Mouse (Mus musculus) layer of hippocampus, postnatal 14 days (tissue): ENCODE measurements around the gene Micall1. TPM values are rescaled to one million over a fixed set of nuclear protein-coding genes. Genes with fewer than 3 reads are reported as not detected.

Source experiments
- DNase-seq, 2 experiments: peaks; one replicate each; pipeline ENCODE4 v3.0.0; 2021 to 2022; ENCODE audit warnings: low spot score in 2 of 2, mixed read lengths in 1 of 2
- total RNA-seq, 2 experiments: library from RNA; stranded (reverse); gene quantifications; 2 replicates each; pipeline ENCODE4 v1.2.3; 2021

Micall1 gene
- total RNA-seq, 2 experiments from 2014 or later, result 36.5 to 39.3 TPM

DNA sequence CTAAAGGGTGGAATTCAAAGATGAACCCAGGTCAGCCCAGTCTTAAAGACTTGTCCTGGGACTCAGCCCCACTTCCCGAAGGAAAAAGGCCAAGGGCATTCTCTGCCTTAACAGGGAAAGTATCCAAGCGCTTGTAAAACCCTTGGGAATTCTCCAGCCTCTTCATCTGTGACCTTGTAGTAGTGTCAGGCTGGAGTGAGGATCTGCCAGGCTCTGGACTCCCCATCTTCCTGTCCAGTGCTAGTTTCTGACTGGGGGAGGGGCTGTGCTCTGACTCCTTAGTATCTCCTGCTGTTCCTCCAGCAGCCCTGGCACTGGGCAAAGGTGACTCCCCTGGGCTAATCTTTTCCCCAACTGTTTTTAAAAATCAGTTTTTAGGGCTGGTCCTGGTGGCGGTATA, 12.1 kb upstream of the Micall1 start:
- no peak for DNase-seq

DNA sequence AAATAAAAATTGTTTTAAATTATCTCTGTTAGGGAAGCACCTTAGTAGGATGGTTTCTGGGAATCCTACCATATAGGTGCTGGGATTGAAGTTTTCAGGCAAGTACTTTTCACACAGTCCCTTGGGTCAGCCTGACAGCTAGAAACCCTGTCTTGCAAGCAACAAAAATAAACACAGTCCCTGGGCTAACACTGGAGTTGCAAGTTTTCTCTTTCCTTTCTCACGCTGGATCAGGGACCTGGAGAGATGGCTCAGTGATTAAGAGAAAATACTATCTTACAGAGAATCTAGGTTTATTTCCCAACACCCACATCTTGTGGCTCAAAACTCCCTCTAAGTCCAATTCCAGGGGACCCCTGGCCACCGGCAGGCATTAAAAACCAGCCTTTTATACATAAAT, 11.6 kb upstream of the Micall1 start:
- no peak for DNase-seq

DNA sequence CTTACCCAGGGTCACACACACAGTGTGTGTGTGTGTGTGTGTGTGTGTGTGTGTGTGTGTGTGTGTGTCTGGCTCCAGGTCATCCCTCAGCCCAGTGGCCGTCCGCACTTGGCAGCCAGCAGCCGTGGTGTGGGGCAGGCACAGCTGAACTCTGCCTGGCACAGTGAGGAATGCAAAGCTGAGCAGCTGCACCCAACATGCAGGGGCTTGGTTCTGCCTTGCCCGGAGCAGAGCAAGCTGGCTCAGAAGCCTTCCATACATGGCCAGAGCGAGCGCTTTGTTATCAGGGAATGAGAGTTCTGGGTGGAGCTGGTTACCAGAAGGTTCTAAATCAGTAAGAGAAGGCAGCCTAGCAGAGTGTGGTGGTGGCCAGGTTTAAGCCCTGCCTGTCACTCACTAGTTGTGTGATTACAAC, 11.1 kb upstream of the Micall1 start:
- DNase-seq, result peak; percentile 53 to 59

DNA sequence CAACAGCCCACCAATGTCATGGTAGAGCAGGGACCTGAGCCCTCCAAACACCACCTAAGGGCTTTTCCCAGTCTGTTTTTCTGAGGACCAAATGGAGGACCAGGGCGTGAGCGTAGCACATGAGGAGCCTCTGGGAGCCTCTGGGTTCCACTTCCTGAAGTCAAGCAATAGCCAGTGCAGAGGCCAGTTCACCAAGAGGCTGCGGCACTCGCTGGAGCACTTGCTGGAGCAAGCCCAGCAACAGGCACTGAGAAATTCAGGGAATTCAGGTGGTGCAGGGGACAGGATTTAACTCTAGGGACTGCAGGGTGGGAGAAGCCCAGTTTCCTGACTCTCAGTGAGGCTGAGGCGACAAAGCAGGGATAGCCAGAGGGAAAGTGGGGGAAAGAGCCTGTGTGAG, 10.5 kb upstream of the Micall1 start:
- no peak for DNase-seq

DNA sequence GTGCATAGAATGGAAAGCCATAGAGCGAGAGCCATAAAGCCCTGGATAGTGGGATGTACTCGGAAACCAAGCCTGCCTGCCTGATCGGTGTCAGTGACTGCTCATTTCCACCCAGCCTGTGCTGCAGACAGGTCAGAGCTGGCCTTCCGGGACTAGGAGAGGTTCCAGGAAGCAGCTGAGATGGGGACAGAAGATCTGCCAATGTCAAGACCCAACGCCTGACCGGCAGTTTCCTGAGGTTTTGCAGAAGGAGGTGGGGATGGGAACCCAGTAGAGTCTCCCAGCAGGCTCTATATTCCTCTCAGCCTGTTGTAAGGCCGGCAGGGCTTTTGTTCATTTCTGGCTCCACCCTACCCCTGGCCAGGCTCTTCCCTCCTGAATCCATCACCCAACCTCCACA, 9.8 kb upstream of the Micall1 start:
- DNase-seq, result no peak

DNA sequence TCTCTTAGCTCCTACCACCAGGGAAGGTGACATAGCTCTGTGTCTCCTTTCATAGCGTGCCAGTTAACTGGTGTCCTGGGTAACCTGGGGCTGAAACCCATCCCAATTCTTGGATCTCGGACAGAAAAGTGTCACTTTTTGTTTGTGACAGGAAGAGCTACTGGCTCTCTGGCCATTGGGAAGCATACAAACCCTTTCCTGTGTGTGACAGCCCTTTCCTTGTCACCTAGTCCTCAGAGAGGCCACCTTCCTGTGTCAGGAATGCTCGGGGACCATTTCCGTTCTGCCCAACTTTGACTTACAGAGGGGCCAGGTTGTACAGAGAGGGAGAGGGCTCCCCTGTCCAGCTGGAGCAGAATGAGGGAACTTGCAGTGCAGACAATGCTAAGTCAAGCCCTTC, 9.2 kb upstream of the Micall1 start:
- DNase-seq, result no peak

DNA sequence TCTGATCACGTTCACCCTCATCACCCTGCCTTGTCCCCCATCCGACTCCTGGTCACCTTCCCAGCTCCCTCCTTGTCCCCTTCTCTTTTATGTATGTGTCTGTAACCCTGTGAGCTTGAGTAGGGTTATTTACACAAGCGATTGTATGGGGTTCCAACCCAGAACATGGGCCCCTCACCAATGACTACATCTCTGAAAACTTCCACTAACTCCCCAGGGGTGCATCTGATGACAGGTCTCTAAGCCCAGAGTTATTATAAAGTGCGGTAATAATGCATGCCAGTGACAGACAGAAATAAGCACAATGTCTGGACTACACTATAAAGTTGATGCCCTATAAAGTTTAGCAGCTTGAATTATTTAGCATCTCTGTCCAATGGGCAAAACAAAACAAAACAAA, 8.3 kb upstream of the Micall1 start:
- no peak for DNase-seq

DNA sequence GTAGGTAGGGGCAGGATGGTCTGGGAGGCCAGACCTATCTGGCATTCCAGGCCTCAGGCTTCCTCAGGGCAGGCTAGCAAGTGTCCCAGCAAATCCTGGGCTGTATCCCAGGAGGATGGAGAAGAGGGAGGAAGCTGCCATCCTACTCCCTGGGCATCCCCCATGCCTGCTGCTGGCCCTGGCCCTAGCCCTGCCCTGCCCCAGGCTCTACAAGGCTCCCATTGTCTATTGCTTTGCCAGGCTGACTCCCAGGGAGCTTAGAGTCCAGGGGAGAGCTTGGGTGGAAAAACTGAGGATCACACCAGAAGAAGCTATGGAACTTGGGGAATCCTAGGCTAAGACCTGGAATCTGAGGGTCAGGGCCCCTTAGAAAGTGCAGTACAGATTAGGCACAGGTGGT, 7.2 kb upstream of the Micall1 start:
- DNase-seq, result no peak

DNA sequence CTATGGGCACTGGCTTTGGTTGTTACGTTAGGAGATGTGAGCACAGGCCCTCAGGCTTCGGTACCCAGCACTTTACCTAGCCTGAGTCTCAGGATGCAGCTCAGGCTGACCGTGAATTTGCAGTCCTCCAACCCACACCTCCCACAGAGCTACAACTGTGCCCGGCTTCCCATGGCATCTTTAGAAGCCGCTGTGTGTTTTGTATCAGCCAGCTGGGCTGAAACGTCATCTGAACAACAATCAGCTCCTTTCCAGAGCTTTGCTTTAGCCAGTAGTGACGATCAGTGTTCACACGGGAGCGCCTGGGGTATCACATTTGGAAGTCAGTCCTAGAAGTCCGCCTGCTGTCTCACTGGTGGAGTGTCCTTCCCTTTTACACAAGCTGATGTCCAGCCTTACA, 5.4 kb upstream of the Micall1 start:
- DNase-seq, result no peak

DNA sequence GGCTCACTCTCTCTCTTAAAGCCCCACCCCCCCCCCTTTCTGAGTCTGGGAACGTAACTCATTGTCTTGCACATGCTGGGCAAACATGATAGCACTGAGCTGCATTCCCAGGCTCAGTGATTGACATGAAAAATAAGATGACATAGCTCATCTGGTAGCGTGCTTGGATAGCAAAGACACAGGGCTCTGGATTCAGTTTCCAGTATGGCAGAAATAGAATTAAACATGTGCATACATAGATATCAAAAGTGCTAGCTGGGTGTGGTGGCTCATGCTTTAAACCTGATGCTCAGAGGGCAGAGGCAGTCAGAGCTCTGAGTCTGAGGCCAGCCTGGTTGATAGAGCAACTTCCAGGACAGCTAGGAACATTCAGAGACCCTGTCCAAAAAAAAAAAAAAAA, 2.9 kb upstream of the Micall1 start:
- no peak for DNase-seq

DNA sequence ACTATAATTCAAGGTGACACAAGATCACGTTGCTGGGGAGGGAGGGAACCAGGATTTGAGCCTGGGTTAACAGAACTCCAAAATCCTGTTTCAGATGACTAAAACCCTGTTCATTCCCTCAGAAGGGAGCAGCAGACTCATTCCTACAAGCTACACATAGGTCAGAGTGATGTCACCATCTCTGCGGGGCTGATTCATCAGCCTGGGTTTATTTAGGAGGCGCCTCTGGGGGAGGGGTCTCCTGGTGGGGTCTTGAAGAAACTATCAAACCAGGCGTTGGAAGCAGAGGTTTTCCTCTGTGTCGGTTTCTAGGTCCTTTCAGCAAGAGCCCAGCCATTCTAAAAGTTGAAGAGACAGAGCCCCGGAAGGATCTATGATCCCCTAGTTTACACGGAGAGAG, 732 bp upstream of the Micall1 start:
- no peak for DNase-seq

DNA sequence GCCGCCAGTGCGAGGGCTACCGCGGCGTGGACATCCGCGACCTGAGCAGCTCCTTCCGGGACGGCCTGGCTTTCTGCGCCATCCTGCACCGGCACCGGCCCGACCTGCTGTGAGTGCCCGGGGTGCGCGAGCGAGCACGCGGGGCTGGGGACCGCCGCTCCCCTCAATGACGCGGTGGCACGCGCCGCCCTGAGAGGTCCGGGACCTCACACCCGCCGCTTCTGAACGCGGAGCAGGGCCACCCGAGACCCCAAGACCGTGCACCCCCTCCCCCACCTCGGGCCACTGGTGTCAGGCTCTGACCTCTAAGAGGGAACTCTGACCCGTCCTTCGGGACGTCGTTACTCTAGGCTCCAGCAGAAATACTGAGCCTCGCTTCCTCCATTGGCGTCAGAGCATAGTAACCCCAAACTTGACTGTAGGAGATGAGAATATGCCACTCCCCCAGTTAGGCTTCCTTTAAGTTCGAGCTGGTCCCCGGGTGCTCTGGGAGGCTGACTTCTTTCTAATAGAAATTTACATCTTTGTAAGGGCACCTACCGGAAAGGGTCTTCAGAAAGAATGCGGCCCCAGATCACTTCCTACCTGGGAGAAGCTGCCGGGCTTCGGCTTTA, 730 bp downstream of the Micall1 start:
- DNase-seq, result no peak

DNA sequence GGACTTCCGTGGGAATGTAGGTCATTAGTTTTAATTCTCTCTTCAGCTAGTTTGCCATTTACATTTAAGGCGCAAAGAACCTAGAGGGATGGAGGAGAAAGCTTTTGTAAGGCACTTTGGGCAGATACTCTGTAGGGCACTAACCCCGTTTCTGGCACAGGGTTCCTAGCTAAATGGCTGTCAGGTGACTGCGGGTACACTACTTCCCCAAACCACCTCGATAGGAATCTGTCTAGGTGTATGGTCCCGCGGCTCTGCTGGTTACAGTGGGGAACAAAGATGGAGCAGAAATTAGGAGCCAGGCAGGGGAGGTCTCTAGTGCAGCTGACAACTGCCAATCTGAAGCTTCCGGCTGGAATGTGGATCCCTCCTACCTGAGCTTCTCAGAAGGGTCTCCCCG, 1.3 kb downstream of the Micall1 start:
- no peak for DNase-seq

DNA sequence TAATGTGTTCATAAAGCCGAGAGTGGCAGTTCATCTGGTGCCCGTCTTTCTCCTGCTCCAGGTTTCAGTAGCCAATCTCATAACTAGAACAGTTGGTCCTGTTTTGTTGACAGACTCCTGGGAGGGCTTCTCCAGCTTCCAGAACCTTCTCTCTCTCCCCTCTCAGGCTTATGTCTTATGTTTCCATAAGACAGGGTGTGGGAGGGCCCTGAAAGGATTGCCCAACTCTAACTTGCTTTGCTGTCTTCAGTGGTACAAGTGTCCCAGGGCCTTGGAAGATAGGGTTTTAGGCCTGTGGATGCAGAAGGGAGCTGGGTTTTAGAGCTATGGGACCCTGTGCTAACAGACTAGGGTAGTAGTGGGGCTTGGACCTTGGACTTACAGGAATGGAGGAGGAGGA, 1.8 kb downstream of the Micall1 start:
- DNase-seq, result no peak

DNA sequence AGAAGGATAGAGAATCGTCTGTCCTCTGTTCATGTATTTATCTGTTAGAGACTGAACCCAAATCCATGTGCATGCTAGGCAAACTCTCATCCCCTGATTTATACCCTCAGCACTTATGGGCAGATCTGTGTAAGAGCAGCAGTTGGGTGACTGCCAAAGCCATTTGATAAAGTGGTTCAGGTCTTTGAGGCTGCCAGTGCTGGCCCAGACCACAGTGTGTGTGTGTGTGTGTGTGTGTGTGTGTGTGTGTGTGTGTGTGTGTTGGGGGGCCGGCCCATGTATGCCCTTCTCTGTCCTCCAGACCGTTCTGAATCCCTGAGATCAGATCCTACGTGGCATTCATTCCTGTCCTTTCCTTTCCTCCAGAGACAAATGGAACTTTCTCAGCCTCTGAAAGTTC, 3.1 kb downstream of the Micall1 start:
- no peak for DNase-seq

DNA sequence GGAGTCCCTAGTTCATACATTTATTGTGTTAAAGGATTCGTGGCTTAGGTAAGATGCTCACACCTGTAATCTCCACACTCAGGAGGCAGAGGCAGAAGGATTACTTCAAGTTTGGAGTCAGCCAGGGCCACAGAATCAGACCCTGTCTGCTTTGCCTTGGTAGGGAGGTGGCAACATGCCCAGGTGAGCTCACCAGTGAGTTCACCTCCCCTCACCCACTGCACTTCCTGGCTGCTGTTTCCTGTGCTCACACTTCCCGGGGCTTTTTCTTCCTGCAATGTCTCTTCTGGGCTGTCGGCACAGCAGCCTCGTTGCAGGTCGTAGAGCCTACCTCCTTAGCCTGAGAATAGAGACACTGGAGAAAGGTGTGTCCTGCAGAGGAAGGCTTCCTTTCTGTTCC, 6.6 kb downstream of the Micall1 start:
- DNase-seq, result no peak

DNA sequence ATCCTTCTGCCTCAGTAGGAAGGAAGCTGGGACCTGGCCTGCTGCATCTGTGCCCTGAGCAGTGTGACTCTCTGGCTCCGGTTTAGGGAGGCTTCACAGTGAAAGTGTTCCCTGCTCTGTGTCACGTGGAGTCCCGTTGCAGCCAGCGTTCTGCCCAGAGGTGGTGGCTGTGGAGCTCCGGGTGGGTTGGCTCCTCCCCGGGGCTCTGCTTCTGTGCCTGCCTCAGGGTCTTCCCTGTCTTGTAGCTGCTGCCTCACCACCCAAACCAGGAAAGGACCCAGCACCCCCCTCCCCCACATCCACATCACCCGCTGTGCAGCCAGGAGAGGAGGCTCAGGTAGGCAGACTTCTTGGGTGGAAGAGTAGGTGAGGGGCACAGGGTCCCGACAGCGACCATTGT, 10.8 kb downstream of the Micall1 start:
- DNase-seq, result no peak

DNA sequence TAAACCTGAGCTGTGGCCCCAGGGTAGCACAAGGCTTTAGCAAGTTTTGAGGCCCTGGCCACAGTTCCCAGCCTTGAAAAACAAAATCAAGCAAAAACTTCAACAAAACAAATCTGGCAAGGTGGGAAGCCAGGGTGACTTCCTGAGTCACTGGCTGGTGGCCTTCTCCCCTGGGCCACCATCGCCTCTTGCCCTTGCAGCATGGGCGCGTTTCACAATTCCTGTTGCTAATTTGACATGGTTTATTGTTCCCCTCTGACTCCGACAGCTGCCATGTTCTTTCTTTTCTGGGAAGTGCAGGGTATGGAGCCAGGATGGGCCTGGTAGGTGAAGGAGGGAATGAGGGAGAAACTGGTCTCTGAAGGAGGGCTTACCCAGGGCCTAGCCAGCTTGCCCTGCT, 13.4 kb downstream of the Micall1 start:
- DNase-seq, result no peak

DNA sequence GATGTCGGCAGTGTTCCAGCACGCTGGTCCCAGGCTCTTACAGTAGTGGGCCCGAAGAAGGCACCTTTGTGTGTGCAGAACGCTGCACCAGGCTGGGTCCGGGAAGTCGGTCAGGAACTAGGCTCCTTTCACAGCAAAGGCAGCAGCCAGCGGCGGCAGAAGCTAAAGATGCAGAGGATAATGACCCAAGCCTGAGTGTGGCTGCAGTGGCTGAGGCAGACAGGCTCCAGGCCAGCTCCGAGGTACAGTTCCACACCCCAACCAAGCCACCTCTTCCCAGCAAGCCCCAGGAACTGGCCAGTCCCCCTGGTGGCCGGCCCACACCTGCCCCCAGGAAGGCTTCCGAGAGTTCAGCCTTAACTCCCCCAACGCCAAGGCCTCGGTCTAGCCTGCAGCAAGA, 13.8 kb downstream of the Micall1 start:
- no peak for DNase-seq

DNA sequence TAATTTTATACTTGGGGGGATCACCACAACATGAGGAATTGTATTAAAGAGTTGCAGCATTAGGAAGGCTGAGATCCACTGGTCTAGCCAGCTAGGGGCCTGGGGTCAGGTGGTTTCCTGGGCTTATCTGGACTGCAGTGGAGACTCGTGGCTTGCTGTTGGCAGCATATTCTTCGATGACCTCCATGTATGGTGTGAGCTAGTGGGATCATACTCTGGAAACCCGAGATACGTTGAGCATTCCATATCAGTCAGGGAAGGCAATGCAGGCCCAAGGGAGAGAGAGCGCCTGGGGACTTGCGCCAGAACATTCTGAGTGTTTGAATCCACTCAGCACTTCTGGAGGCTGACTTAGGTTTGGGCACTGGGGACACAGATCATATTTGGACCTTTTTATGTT, 15.1 kb downstream of the Micall1 start:
- no peak for DNase-seq

DNA sequence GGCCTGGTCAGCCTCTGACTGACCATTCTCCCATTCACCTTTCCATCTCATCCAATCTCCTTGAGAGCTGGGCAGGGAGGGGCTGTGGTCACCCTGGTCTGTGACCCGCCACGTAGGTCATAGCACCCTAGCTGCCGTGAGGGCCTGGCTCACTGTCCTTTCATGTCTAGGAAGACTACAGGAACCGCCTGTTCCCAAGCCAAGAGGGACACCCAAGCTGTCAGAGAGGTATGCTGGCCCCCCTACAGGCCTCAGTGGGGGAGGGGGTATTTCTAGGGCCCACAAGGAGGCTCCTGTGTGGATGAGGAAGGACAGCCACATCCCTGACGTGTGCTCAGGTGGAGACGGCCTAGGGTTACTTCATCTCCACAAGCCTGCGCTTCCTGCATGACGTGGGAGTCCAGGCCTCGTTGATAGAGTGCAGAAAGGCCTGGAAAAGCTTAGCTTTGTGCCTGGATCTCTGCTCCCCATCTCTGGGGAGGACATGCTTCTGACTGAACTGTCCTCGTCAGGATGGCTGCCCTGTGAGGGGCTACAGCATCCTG, 15.7 kb downstream of the Micall1 start:
- DNase-seq, result no peak

DNA sequence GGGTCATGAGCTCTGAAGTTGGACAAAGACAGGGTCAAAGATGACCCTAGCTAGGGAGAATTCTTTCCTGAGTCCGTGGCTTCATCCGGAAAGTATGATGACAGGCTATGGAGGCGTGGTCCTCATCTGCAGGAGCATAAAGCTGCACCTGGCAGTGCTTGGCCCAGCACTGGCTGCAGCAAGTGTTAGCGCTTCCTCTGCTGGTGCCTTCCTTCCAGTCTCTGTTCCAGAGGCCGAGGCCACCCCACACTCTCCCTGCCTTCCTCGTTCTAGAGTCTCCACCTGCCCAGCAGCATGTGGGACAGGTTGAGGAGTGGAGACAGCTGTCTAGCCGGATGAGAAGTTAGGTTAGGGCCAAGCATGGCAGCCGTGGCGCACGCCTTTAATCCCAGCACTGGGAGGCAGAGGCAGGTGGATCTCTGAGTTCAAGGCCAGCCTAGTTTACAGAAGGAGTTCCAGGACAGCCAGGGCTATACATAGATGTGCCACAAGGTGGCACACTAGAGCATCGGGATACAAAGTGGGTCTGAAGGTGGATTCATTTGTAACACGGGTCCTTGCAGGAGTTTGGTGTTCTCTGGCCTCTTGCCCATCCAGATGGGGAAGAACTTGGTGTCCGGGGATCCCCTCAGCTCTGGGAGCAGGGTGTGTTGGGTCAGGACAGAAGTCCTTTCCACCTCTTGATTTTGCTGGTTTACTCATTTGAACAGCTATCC, 17.7 kb downstream of the Micall1 start:
- peak in 1 of 2 experiments; percentile 44 for DNase-seq

DNA sequence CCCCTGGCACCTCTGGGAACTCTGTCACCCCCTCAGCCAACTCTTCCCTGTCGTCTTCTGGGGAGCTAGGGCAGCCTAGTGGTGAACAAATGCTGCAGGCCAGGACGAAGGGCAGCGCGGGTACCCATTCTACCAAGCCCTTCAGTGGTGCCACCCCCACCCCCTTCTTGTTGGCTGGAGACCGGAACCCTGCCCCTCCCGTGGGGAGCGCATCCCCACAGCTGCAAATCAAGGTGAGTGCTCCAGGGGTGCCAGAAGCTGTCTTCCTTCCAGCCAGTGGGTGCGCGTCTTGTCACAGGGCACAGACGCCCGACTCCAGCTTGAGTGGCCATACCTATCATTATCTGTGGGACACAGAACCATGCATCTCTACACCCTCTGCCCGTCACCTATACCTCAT, 18.4 kb downstream of the Micall1 start:
- DNase-seq, result no peak
